Mouse (Mus musculus) heart, embryonic 12.5 days (tissue): ENCODE results near the gene Prr14. TPM values are rescaled to one million over a fixed set of nuclear protein-coding genes. Genes with fewer than 3 reads are reported as not detected.

Source experiments
- ATAC-seq: fragments of 200-750 bp; cut with Nextera tagmentation; 2 replicates; pipeline ENCODE4 v1.8.0; 2017; ENCODE audit warnings: moderate TSS enrichment, moderate library complexity; ENCODE audit not compliant: insufficient number of reproducible peaks, low FRiP score
- H3K27ac ChIP-seq: fragments of 300-500 bp; sonication (generic); 2 replicates; pipeline ENCODE4 v1.5.1; 2016; ENCODE audit warnings: mild to moderate bottlenecking, moderate library complexity; ENCODE audit not compliant: poor library complexity, severe bottlenecking
- H3K27me3 ChIP-seq: fragments of 300-500 bp; sonication (generic); replicated peaks from 2 replicates; pipeline ENCODE4 v1.6.1; 2016; ENCODE audit warnings: mild to moderate bottlenecking, moderate library complexity
- H3K36me3 ChIP-seq: fragments of 300-500 bp; sonication (generic); 2 replicates; pipeline ENCODE4 v1.6.1; 2016; ENCODE audit warnings: mild to moderate bottlenecking, moderate library complexity
- H3K4me1 ChIP-seq: fragments of 300-500 bp; sonication (generic); replicated peaks from 2 replicates; pipeline ENCODE4 v1.6.1; 2016; ENCODE audit warnings: mild to moderate bottlenecking
- H3K4me2 ChIP-seq: fragments of 300-500 bp; sonication (generic); 2 replicates; pipeline ENCODE4 v1.6.1; 2016; ENCODE audit warnings: mild to moderate bottlenecking, moderate library complexity
- H3K4me3 ChIP-seq: fragments of 300-500 bp; sonication (generic); 2 replicates; pipeline ENCODE4 v1.5.1; 2016; ENCODE audit warnings: mild to moderate bottlenecking
- H3K9ac ChIP-seq: fragments of 300-500 bp; sonication (generic); 2 replicates; pipeline ENCODE4 v1.6.1; 2016; ENCODE audit warnings: mild to moderate bottlenecking, moderate library complexity
- H3K9me3 ChIP-seq: fragments of 300-500 bp; sonication (generic); replicated peaks from 2 replicates; pipeline ENCODE4 v1.6.1; 2016; ENCODE audit warnings: mild to moderate bottlenecking, moderate library complexity
- WGBS: fragments of 180-500 bp; shearing (Covaris S2); methylation state at CpG from one replicate; pipeline ENCODE4 v1.1.7; 2016; 5-methylcytosine and 5-hydroxymethylcytosine counted together
- polyA plus RNA-seq: library from polyadenylated mRNA; unstranded; fragments of >200 nt; fragmentation: Nextera tagmentation; extraction: Ambion mirVana; gene quantifications from 2 replicates; pipeline ENCODE4 v1.2.1, GENCODE M21; 2016

Prr14 gene
- polyA plus RNA-seq, 1 experiment from 2014 or later = 33.8 TPM

DNA sequence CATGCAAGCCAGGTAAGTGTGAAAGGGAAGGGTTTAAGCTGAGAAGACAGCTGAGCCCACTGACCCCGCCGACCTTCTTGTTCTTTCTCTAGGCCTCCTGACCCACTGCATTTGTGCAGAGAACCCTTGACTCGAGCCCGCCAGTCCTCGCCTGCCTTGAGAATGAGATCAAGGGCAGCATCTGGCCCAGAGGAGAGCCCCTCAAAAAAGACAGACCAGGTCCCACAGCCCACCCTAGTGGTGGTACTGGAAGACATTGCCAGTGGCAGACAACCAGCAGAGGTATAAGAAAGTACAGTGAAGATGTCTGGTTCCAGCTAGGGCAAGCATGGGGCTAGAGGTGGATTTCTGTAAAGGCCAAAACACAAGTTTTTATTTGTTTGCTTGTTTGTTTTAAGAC, 14.3 kb downstream of the Prr14 start:
- WGBS = 86% methylated on average over 5 of the region's 5 CpGs
- peaks cover 38% of the 10 kb centered on the region for H3K36me3 ChIP-seq
- no peak overlapping the region for H3K27ac ChIP-seq
- H3K4me1 ChIP-seq = peaks cover 12% of the 10 kb centered on the region
- H3K4me2 ChIP-seq = no peak overlapping the region
- no peaks in the 10 kb centered on the region for H3K9me3 ChIP-seq
- no peaks in the 10 kb centered on the region for H3K27me3 ChIP-seq
- ATAC-seq = no peak
- H3K4me3 ChIP-seq = no peak overlapping the region
- H3K9ac ChIP-seq = no peak overlapping the region

DNA sequence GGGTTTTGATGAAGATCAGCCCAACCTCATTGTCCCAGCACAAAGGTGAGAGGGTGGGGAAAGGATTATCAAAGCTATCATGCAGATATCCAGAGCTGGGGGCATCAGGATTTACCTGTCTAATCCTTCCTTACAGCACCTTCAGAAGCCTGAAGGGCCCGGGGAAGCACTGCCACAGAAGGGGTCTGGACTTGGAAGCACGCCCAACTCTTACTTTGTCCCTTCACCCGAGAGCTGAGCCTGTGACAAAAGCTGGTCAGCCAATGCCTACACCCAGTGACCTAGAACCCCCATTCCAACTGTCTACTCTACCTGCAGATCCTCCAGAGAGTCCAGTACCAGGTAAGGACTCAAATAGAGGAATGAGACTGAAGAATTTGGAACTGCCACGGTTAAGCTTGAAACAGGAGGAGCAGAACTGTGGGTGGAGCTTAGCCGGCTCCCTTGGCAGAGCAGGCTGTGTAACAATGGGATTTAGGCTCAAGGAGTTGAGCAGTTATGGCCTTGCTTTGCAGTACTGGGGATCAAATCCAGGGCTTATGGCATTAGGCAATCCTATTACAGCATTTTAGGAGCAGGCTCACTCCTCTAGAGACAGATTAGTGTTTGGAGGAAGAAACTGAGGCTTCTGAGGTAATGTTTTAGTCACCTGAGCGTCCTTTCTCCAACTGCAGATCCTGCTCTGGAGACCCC, 15.1 kb downstream of the Prr14 start:
- Histone ChIP-seq H3K4me3 (no peak overlapping the region), H3K9ac (no peak overlapping the region; the same call in 1 of the 2 replicates), H3K36me3 (peaks cover 38% of the 10 kb centered on the region), H3K9me3 (no peaks in the 10 kb centered on the region), H3K27ac (no peak overlapping the region), H3K4me1 (peaks cover 13% of the 10 kb centered on the region), H3K4me2 (no peak overlapping the region), H3K27me3 (no peaks in the 10 kb centered on the region)
- ATAC-seq = no peak
- 80% methylated on average over 6 of the region's 6 CpGs for WGBS

DNA sequence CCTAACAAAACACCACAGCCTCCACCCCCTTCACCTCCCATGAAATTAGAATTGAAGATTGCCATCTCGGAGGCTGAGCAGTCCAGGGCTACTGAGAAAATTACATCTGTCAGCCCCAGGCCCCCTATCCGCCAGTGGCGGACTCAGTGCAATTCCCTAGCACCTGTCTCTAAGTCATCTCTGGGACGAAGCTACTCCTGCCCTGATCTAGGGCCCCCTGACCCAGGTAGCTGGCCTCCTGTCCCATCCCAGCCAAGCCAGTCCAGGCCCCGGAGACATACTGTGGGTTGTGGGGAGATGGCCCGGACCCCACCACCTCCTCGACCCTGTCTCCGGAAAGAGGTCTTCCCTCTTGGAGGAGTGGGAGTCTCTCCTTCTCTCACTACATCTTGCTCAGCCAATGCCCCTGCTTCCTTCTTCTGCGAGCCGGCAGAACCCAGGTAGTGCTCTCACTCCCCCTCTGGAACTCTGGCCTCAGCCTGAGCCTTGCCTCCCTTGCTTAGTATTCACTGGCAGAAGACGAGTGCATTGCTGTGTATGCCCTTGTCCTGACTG, 15.9 kb downstream of the Prr14 start:
- WGBS = 94% methylated on average over 11 of the region's 11 CpGs

DNA sequence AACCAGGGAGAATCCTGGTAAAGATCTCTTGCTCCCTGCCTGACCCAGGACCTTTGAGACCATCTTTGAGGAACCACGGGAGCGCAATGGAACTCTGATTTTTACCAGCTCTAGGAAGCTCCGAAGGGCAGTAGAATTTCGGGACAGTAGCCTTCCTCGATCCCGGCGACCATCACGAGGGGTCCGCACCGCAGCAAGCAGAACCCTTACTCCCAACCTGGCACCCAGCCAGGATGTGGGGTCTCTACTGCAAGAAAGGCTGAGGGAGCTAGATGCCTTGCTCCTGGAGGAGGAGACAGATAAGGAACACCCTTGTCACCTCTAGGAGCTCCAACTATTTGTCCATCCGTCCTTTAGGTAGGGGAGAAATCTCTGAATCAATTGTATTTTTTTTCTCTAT, 16.9 kb downstream of the Prr14 start:
- WGBS = 96% methylated on average over 11 of the region's 11 CpGs
- peaks cover 48% of the 10 kb centered on the region for H3K36me3 ChIP-seq
- H3K27ac ChIP-seq = no peak overlapping the region
- H3K27me3 ChIP-seq = no peaks in the 10 kb centered on the region
- H3K9ac ChIP-seq = no peak overlapping the region
- no peak overlapping the region for H3K4me3 ChIP-seq
- no peak for ATAC-seq
- no peak overlapping the region for H3K4me2 ChIP-seq
- peaks cover 31% of the 10 kb centered on the region for H3K4me1 ChIP-seq
- H3K9me3 ChIP-seq = no peaks in the 10 kb centered on the region

More for the DNA sequence above, 15.9 kb downstream of the Prr14 start:
- H3K4me3 ChIP-seq = no peak overlapping the region
- H3K36me3 ChIP-seq = peaks cover 41% of the 10 kb centered on the region
- H3K4me2 ChIP-seq = no peak overlapping the region
- no peaks in the 10 kb centered on the region for H3K9me3 ChIP-seq
- peaks cover 21% of the 10 kb centered on the region for H3K4me1 ChIP-seq
- ATAC-seq = no peak
- H3K9ac ChIP-seq = no peak overlapping the region
- H3K27me3 ChIP-seq = no peaks in the 10 kb centered on the region
- H3K27ac ChIP-seq = no peak overlapping the region

DNA sequence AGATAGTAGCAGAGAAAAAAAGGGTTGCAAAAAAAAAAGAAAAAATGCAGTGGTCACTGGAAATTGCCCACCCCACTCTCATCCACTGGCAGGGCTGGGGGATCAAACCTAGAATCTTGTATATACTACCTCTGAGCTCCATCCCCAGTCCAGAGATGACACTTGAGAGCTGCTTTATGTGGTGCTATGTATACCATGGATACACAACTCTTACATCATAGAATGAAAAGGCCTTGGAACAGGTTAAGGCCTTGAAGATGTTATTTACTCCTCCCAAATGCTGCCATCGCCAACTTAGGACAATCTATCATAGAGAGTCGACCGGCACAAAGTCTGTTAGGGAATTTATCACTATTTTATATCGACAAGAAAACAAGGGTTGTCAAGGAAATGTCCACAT, 17.4 kb downstream of the Prr14 start:
- Histone ChIP-seq H3K4me2 (peak overlapping the region; percentile 98), H3K9me3 (no peaks in the 10 kb centered on the region), H3K9ac (peak overlapping the region; percentile 98), H3K36me3 (peaks cover 51% of the 10 kb centered on the region), H3K27me3 (no peaks in the 10 kb centered on the region), H3K4me1 (peaks cover 32% of the 10 kb centered on the region), H3K27ac (peak overlapping the region; percentile 97), H3K4me3 (peak overlapping the region; percentile 84)
- WGBS = 76% methylated on average over 4 of the region's 4 CpGs
- no peak for ATAC-seq

DNA sequence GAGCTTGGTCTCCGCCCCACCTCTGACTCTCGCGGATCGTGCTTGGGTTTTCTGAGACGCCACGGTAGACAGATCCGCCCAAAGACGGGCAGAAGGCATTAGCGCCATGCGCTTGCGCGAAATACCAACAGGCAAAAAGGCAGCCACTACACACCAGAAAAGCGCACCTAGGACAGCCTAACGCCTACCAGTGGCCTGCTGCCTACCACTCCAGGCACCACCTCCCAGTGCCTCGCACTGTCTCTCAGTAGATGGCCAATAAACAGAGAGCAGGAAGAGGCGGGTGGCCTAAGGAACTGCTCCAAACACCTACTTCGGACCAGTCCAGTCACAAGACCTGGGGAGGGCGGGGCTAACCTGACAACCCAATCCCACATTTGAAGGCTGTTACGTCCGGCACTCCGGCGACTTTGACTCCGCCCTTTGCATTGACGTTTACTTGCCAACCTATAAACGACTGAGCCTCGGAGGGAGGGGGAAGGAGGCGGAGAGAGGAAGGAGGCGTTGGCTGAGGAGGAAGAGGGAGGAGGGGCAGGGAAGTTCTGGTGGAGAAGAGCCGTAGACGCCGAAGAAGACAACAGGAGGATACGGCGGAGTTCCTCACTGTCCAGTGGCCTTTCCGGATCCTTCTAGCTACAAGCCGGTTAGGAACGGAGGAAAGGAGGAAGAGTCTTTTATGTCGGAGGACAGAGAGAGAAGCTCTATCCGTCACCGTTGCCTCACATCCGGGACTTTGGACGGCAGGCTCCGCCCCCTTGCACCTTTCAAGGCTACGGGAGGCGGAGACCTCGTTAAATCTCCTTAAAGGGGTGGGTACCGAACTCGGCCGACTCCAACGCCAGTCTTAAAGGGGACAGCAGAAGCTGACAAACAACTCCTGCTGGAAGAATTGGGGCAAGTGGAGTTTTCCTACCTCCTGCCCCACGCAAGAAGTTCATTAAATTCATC, 18.6 kb downstream of the Prr14 start:
- H3K4me2 ChIP-seq = peak overlapping the region; percentile 98
- peaks cover 61% of the 10 kb centered on the region for H3K36me3 ChIP-seq
- under 1% methylated on average over 50 of the region's 50 CpGs for WGBS
- peak; percentile 94 for ATAC-seq
- H3K4me1 ChIP-seq = peaks cover 25% of the 10 kb centered on the region
- H3K9ac ChIP-seq = peak overlapping the region; percentile 98
- H3K27ac ChIP-seq = peak overlapping the region; percentile 97
- peak overlapping the region; percentile 84 for H3K4me3 ChIP-seq
- no peaks in the 10 kb centered on the region for H3K27me3 ChIP-seq
- H3K9me3 ChIP-seq = no peaks in the 10 kb centered on the region

DNA sequence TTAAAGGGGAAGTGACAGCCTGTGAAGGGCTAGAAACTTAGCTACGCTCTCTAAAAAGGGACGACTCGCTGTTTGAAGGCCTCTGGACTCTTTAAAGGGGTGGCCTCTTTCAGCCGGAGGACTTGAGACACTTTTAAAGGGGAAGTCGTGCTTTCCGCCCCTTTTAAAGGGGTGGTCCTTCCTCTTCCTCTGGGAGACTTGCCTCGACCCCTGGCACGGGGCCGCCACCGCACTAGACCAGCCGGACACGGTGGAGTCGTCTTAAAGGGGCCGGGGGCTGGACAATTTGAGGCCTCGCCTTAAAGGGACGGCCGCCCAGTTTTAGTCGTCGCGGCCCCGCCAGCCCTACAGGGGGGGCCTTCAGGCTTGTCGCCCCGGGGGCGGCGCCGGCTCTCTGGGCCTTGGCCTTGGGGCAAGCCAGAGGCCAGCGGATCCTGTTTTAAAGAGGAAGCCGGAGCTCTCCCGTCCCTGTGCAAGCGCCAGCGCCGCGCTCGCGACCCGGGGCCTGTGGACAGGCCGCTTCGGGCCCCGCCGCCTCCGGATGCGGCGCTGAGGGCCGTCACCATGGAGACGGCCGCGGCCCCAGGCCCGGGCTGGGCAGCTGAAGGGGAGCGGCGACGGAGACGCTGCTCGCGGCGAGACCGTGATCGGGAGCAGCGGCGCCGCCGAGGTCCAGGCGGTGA, 19.4 kb downstream of the Prr14 start, which contains the start of gene Fbrs:
Gene Fbrs (plus strand): TSS at position 565 of the 683 bp plus-strand sequence.
- Histone ChIP-seq H3K9ac (peak within 1 kb of the TSS; percentile 98), H3K9me3 (no peaks in the 10 kb centered on the region), H3K27me3 (no peaks in the 10 kb centered on the region), H3K4me3 (peak within 1 kb of the TSS; percentile 84), H3K27ac (peak within 1 kb of the TSS; percentile 97), H3K36me3 (peaks cover 60% of the 10 kb centered on the region), H3K4me2 (peak within 1 kb of the TSS; percentile 98), H3K4me1 (peaks cover 25% of the 10 kb centered on the region)
- peak; percentile 79 for ATAC-seq
- under 1% methylated on average over 61 of the region's 62 CpGs for WGBS

DNA sequence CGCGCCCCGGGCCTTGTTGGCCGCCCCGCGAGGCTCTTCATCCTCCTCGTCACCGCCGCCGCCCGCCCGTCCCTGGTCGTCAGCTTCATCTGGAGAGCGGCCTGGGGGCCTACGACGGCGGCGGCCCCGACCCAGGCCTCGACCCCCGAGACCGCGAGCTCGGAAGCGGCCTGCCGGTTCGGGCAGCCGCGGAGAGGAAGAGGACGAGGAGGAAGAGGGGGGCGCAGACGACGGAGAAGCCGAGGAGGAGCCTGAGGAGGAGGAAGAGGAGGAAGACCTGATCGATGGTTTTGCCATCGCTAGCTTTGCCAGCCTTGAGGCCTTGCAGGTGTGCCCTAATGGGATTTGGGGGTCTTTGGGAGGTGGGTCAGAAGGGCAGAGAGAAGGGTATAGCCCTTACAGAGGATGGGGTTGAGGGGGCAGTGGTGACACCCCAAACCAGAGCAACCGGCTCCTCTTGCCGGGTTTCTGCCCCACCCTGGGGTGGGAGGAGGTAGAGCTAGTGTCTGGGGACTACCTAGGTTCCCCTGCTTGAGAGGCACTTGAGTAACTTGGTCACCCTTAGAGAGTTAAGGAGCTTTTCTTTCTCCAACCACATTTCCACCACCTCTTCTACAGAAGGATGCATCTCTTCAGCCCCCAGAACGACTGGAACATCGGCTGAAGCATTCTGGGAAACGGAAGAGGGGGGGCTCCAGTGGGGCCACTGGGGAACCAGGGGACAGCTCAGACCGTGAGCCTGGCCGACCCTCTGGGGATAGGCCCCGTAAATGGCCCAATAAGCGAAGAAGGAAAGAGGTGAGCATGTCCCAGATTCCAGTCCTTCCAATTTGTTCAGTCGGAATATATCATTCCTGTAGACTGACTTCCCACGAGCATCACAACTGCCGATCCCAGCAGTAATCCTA, 20.2 kb downstream of the Prr14 start:
- Histone ChIP-seq H3K4me1 (peaks cover 25% of the 10 kb centered on the region), H3K27me3 (no peaks in the 10 kb centered on the region), H3K4me3 (peak overlapping the region; percentile 84), H3K36me3 (peaks cover 60% of the 10 kb centered on the region), H3K4me2 (peak overlapping the region; percentile 98), H3K27ac (peak overlapping the region; percentile 97), H3K9me3 (no peaks in the 10 kb centered on the region), H3K9ac (peak overlapping the region; percentile 98)
- WGBS = 5% methylated on average over 48 of the region's 48 CpGs
- ATAC-seq = no peak

DNA sequence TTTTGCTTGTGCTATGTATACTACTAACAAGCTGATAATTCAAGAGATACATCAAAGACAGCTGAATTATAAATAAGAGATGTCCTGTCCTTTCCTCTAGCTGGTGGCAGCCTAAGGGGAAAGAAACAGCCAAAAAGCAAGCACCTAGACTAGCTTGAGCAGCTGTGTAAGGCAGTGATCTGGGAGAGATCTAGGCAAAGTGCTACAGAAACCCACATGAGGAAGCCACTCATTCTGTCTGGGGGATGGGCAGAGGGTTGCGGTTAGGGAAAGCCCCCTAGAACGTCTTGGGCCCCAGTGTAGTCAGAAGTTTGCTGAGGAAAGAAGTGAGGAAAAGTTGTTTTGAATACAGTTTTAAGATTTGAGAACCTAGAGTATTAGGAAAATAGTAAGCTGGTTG, 20.9 kb downstream of the Prr14 start:
- 59% methylated on average over 2 of the region's 2 CpGs for WGBS
- H3K9ac ChIP-seq = peak overlapping the region; percentile 98
- no peak overlapping the region for H3K27ac ChIP-seq
- peaks cover 25% of the 10 kb centered on the region for H3K4me1 ChIP-seq
- no peaks in the 10 kb centered on the region for H3K9me3 ChIP-seq
- H3K4me3 ChIP-seq = peak overlapping the region; percentile 84
- H3K36me3 ChIP-seq = peaks cover 60% of the 10 kb centered on the region
- no peaks in the 10 kb centered on the region for H3K27me3 ChIP-seq
- H3K4me2 ChIP-seq = peak overlapping the region; percentile 98
- ATAC-seq = no peak

DNA sequence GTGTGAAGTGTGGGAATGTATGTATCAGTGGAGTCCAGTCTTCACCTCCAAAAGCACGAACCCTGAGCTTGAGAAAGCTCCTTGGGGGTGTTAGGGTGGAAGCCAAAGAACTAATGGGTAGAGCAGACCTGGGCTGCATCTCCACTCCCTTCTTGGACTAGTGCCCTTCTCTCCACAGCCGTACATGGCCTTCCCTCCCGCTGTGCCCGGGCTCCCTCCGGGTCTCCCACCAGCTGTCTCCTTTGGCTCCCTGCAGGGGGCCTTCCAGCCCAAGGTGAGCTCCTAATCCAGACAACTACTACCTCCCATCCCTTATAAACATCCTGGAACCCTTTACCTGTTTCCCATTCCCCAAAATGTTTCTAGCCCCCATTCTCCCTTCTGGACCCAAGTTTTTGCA, 26.0 kb downstream of the Prr14 start:
- Histone ChIP-seq H3K36me3 (peaks cover 87% of the 10 kb centered on the region), H3K27ac (no peak overlapping the region), H3K9ac (no peak overlapping the region; the same call in 1 of the 2 replicates), H3K9me3 (no peaks in the 10 kb centered on the region), H3K4me1 (peaks cover 9% of the 10 kb centered on the region), H3K27me3 (no peaks in the 10 kb centered on the region), H3K4me2 (no peak overlapping the region), H3K4me3 (no peak overlapping the region)
- WGBS = 78% methylated on average over 5 of the region's 5 CpGs
- no peak for ATAC-seq
